Mouse (Mus musculus) left cerebral cortex, adult 9 months (tissue): ENCODE measurements around the gene Dusp19.

ENCODE experiments used
- DNase-seq, 2 experiments: peaks; one replicate each; pipeline ENCODE4 v3.0.0; 2022; ENCODE audit warnings: low spot score in 2 of 2

The Dusp19 gene

DNA sequence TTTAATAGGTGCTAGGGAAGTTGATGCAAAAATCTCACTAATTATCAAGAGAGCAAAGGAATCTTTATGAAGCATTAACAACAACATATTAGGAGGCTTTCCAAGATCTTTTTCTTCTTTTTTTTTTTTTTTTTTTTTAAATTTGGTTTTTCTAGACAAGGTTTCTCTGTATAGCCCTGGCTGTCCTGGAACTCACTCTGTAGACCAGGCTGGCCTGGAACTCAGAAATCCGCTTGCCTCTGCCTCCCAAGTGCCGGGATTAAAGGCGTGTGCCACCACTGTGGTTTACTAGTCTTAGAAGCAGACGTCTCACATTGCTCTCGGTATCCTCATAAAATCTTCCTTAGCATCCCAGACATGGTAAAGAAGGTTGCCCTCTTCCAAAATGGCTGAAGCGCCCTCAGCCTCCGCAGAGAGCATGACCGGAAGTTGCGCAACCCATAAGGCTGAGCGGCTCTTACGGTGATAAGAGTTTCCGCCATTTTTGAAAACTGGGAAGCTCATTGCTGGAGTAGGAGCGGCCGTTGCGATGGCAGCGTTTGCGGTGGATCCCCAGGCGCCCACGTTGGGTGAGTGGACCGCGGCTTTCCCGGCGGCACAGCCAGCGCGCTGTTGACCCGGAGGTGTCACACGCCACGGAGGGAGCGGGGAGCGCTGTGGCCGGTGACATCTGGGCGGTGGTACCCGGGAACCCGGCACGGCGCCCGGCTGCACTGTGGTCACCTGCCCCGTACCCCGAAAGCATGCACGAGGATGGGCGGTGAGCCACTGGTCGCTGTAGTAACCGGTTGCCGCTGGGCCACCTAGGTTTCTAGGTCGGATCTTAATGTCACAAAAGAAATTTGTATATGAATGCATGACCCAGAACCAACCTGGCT is 21.8 kb downstream of the Dusp19 start:
- peak; percentile 84 to 94 for DNase-seq

DNA sequence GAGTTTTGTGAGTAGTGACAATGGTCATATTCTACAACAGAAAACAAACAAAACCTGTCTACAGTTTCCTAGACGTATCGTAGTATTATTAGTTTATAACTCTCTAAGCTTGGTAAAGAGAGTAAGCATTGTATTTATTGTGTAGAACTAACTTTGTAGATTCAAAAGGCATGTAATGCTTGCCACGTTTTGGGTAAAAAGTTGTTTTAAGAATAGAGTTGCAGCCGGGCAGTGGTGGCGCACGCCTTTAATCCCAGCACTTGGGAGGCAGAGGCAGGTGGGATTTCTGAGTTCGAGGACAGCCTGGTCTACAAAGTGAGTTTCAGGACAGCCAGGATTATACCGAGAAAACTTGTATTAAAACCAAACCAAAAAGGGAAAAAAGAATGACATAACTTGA is 22.6 kb downstream of the Dusp19 start:
- DNase-seq: no peak

DNA sequence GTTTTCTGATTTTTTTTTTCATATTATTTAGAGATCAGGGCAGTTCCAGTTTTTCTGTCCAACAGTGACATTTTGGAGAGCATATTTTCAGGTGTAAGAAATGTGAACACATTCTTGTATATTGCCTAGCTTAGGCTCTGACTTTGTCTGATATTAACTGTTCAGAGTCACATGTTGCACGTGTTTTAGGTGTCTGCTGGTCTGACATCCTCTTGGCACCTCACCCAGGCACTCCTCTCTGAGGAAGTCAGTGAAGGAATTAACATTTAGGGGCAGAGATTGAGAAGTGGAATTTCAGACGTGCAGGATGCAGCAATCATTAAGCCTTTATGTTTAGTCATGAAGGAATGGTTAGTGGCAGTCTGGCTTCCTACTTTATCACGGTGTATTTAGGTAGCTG is 23.0 kb downstream of the Dusp19 start:
- DNase-seq: no peak

DNA sequence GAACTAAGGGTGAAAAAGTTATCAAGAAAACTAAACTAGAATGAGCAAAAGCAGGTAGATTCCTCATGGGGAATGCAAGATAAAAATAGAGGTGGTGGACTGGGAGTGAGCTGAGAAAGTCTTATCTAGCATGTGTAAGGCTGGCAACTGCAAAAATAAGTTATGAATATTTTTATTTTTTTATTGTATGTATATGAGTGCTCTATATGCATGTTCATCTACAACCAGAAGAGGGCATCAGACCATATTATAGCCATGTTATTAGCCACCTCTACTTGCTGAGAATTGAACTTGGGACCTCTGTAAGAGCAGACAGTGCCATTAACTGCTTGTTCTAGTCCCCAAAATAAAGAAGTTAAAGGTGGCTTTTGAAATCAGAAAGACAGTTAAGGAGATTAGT is 44.6 kb downstream of the Dusp19 start:
- DNase-seq: no peak

DNA sequence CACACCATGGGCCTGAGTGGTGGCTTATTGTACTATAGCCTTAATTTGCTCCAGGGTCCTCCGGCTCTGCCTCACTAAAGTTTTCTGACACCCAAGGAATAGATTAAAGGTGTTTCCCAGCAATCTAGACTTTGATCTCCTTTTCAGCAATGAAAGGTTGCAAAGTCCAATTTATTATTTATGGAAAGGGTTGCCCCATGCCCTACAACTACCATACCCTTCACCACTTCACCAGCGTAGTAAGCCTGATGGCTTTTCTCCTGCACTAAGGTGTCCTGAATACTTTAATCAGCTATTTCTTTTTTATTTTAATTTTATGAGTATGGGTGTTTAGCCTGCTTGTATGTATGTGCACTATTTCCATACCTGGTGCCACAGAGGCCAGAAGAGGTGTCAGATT is 45.8 kb downstream of the Dusp19 start:
- DNase-seq: no peak

DNA sequence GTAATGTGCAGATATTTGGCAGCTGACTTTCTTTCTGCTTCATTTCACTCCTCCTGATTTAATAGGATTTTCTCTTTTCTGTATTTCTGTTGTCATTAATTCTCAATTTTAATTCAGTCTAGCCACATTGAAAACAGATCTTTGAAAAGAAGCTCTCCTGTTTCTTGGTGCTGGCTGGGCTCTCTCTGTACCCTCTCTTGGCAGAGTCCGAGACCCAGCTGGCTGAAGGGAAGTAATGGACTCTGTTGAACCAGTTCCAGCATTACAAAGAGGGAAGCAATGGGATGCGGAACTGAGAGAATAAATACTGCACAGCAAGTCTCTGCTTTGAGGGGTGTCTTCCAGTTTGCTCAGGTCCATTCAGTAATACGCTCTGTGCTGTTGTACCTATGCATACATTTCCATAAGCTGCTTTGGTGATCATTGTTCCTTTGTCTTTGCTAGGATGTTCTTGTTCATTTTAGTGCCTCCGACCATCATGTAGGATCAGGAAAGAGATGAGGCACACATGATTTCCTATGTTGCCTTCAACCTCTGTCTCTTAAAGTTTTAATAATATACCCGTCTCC is 50.6 kb downstream of the Dusp19 start:
- no peak for DNase-seq

DNA sequence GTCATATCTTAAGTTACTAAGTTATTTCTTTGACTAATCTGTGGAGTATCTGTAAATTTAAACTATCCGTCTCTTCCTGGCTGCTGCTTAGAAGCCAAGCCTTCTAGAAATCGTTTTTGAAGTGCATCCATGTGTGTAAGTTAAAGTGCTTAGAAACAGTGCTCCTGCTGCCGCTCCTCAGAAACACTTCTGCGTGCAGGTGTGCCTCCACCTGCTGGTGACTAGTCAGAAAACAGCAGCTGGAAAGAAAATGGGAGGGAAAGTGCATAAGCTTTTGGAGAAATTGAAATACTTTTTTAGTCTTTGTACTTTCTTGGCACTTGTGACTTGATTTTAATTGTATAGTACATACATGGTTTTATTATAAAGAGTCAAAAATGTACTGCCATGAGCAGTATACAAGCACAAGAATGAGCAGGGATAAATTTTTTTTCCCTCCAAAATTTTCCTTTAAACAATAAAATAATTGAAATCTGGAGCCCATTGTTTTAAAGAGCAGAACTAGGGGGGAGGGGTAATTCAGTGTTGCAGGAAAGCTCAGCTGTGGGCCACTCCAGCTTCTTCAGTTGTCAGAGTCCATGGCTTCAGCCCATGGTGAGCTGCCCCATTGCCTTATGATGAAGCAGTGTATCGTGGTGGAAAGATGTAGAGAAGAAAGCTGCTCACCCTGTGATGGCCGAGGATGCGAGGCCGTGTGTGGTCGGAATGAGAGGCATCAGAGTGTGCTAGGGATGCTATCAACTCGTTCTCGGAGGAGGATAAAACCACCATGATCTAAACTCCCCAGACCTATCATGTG is 53.2 kb downstream of the Dusp19 start:
- no peak for DNase-seq

DNA sequence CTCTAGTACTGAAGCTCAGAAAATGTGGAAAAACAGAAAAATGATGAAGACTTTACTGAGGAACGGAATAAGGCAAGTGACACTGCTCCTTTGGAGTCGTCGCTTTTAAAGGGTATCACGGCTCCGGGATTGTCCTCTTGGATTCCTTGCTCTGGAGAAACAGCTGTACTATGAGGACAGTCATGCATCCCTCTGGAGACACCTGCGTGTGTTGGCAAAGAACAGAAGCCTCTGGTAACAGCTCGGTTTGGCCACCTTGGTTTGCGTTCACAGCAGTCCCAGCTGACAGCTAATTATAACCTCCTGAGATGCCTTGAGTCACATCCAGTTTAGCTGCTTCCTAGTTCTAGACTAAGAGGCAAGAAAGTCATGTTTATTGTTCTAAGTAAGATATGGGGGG is 62.0 kb downstream of the Dusp19 start:
- no peak for DNase-seq
